Mouse (Mus musculus) right cerebral cortex, postnatal 36 days (tissue): Measurements from ENCODE around the gene Khsrp.

Experiments used
- DNase-seq, 2 experiments: peaks; one replicate each; pipeline ENCODE4 v3.0.0; 2022; ENCODE audit warnings: low spot score in 2 of 2, mixed read lengths in 1 of 2

The Khsrp gene

DNA sequence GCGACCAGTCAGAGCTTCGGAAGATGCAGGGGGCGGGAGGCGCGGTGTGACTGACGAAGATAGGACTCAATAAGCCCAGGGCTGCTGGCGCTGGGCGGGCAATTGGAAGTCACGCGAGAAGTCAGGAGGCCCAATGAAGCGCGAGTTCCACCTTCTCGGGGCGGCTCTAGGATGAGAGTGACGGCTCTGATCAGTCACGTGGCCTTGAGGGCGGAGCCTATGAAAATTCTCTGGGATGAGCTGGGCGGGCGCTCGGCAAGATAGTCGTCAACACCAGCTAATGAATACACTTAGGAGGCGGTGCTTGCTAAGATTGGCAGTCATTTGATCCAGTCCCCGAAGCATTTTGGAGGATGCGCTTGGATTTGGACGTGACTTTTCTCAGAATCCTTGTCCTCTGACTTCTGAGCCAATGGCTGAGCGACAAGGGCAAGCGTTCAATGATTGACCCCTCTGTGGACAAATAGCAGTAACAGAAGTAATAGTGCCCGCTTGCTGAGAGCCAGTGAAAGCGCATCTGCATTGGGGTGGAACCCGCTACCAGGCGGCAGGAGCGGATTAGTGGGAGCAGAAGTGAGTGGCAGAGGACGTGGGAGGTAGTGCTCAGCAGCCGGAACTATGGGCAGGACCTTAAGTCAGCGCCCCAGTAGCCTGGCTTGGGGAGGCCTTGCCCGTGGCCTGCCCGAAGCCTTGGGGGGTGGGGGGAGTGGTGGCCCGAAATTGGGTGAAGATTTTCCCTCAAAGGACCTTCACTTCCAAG is 519 bp upstream of the Khsrp start:
- peak; percentile 100 for DNase-seq

DNA sequence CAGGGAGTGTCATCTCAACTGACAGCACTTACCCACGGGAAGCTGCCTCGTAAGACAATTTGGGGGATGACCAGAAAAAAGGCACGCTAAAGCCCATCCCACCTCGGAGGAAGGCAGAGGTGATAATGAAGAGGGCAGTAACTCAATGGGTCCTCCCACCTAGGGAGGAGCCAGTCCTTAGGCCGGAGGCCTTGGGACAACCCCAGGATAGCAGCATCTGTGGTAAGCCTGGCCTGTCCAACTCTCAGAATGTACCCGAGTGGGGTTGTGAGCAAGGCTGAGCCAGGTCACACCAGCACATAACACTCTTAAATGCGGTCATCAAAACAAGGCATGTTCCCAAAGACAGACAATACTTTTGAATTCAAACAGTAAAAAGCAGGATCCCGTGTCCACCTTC is 1.6 kb downstream of the Khsrp start:
- DNase-seq, result no peak

GRCm38 (mm10) chr17:57027471-57027870 is 3.9 kb downstream of the Khsrp start:
- no peak for DNase-seq

DNA sequence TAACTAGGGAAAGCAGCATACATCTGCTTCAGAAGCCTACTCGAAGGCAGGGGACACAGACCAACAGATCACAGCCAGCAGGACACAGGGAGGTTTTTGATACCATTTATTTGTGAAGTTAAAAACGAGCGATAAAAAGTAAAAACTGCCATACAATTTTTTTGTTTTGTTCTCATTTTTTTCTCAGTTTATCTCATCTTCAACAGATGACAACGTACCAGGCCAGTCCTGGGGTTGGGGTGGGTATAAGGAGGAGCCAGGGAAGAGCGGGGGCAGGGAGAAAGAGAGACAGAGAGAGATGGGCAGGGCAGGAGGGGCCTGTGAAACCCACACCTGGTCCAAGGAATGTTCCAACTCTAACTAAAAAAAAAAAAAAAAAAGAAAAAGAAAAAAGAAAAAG is 10.4 kb downstream of the Khsrp start:
- no peak for DNase-seq

- DNase-seq, result no peak
Measured at GRCm38 (mm10) chr17:57019693-57020092, 11.6 kb downstream of the Khsrp start.

DNA sequence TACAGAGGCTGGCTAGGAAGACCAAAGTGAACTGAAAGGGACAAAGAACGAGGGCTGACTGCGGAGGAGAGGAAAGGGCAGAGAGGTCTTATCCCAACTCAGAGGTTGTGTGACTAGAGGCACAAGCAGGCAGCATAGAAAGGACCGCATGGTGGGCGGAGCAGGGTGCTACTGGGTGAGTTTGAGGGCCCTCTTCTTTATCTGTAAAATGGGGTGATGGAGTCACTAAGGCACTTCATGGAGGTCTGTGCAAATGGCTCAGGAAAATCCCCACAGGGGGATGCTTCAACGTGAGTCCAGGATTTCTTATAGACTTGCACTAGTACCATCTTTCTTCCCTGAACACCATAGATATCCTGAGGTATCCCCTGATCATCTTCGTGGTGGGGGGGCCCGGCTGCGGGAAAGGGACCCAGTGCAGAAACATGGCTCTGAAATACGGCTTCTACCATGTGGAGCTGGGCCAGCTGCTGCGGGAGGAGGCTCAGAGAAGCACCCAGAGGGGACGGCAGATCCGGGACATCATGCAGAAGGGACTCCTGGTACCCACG is 19.0 kb downstream of the Khsrp start:
- DNase-seq, result no peak

DNA sequence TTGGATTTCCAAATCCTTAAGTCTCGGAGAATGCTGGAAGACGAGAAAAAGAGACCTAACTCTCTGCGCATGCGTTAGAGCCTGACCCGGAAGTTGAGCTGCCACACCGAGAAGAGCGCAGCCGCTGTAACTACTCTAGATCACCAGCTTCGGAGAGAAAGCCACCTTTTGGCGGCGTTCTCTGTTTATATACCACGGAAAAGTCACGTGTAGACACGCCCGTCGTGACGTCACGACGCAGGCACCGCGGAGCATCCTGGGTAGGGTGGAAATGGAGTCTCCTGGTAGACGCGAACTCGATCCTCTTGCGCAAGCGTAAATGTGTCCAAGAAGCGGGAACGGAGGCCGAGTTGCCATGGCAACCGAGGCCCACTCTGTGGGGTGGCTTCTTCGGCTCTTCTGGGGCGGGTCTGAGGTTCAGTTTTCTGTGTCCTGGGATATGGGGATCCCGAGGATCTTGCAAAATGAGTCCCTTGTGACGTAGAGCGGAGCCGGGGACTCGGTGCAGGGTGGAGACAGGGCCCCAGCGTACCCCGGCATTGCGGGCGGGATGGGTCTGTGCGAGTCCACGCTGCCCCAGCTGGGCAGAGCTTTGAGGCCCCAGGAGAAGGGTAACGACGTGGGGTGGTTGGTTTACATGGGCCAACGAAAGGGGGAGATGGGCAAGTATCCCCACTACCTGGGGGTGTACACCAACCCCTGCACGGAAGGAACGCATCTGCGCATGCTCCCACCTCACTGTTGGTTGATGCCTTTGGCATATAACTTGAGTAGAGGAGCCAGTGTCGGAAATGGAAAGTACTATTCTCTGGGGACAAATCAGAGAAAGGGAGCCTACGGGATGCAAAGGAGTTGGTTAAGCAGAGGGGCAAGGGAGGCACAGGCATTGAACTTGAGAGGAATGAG is 19.8 kb downstream of the Khsrp start, which contains the start of the genes Gtf2f1 and Gm17949:
TSS of gene Gtf2f1 (minus strand) at position 53 of the 906 bp plus-strand sequence.
TSS of gene Gm17949 (plus strand) at position 234 of the 906 bp plus-strand sequence.
- peak; percentile 94 to 96 for DNase-seq

DNA sequence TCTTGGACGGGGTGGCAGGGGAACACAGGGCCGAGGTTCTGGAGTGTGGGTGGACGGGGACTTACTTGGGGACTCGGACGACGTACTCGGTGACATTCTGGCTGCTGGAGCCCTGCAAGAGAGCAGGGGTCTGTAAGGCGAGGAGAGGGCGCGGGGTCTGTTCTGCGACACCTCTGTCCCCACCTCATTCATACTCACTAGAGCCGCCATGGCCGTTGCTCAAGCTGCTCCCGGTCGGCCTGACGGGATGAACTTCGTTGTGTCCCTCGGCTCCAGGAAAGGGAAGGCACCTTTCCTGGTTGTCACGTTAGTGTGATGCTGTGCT is 20.4 kb downstream of the Khsrp start:
- DNase-seq, result no peak

GRCm38 (mm10) chr17:57007137-57007905 is 24.0 kb downstream of the Khsrp start:
- no peak for DNase-seq

DNA sequence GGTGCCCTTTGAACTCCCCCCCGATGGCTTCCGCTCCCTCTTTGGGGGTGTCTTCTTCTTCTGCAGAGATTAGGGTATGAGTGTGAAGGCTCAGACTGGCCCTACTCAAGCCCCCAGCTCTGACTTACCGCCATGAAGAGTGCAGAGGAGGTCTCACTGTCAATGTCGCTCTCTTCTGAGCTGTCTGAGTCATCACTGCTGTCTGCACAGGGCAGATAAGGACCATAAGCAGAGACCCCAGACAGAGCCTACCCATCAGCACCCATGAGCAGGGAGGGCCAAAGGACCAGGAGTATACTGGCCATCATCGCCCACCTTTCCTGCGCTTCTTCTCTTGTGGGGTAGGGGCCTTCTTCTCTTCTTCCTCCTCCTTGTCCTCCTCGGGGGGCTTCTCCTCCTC is 27.3 kb downstream of the Khsrp start:
- no peak for DNase-seq

DNA sequence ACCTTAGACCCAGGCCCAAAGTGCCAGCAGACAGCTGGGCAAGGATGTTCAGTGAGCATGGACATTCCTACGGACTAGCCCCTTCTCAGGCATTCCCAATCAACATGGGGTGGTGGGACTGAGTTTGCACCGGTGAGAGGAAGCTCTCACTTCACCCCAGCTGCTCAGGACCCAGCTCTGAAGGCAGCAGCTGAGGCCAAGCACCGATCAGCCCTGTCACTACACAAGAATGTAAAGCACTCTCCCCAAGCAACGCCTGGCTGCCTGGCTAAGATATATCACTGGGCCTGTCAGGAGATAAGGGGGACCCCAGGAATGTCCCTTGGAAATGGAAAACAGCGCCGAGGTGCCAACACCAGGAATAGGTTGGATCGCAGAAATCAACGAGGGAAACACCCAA is 30.1 kb downstream of the Khsrp start:
- DNase-seq, result no peak

DNA sequence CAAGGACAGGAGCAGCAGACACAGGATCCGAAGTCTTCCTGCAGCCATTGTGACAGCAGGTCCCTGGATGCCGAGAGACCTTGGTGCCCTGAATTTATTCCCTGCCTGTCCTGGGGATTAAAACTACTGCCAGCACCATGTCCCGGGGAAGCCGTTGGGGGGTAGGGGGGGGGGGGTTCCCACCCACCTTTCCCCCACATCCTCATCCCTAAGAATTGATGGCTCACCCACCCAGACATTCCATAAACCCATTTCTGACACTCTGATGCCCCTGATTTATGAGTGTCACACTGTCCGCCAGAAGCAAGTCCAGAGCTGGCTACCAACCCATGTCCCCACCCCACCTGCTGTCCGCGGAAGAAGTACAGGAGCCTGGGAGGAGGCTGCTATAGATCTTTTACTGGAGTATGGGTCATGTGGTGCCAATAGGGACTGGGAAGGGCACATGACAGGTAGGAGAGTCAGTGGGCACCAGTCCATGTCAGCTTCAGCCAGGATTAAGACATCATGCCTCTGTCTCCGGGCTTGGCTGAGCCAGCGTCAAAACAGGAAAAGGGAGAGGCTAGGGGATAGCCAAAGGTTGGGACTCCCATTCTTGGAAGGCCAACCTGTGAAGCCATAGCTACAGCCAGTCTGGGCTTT is 31.2 kb downstream of the Khsrp start, which contains the start of gene Pspn:
TSS of gene Pspn (minus strand) at position 51 of the 642 bp plus-strand sequence.
- DNase-seq, result no peak

DNA sequence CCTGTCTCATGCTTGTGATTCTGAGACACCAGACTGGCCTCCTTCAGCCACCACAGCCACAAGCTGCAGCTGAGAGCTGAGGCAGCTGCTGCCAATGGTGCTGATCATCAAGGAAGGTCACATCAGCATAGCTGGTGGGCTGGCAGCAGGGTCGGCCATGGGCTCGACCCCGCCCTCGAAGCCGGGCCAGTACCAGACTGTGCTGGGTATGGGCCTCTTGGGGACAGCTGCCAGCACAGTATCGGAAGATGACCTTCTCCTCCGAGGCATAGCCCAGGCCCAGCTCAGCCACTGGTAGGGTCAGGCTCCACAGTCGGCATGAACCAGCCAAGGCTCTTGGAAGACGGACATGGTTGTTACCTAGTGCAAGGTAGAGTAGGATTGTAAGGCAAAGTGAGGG is 31.9 kb downstream of the Khsrp start:
- DNase-seq, result no peak

GRCm38 (mm10) chr17:56997029-56997667 is 34.2 kb downstream of the Khsrp start, which contains the start of gene Alkbh7:
Alkbh7 (plus strand) TSS chr17:56997339.
- DNase-seq, result peak; percentile 93 to 96

DNA sequence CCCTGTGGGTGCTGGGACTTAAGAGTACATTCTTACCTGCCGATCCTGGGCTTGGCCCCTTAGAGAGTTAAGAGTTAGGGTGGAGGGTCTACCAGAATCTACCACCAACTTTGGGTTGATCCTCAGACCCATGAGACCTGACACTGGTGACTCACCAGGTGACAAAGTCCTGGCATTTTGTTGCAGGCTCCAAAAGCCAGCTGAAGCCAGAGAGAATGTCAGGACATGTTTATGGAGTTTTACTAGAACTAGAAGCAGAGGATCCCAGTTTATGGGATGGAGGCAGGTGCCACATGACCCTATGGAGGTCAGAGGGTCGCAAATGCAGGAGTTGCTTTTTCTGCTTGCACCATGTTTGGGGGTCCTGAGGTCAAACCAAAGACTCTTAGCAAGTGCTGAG is 34.8 kb downstream of the Khsrp start:
- DNase-seq, result no peak

- no peak for DNase-seq
Measured at GRCm38 (mm10) chr17:56995046-56995445, 36.3 kb downstream of the Khsrp start.

GRCm38 (mm10) chr17:56990966-56991365 is 40.4 kb downstream of the Khsrp start:
- DNase-seq, result no peak

GRCm38 (mm10) chr17:56990115-56990746 is 41.1 kb downstream of the Khsrp start, which contains the start of gene Clpp:
Clpp (plus strand) TSS chr17:56990305.
- peak; percentile 96 to 97 for DNase-seq

DNA sequence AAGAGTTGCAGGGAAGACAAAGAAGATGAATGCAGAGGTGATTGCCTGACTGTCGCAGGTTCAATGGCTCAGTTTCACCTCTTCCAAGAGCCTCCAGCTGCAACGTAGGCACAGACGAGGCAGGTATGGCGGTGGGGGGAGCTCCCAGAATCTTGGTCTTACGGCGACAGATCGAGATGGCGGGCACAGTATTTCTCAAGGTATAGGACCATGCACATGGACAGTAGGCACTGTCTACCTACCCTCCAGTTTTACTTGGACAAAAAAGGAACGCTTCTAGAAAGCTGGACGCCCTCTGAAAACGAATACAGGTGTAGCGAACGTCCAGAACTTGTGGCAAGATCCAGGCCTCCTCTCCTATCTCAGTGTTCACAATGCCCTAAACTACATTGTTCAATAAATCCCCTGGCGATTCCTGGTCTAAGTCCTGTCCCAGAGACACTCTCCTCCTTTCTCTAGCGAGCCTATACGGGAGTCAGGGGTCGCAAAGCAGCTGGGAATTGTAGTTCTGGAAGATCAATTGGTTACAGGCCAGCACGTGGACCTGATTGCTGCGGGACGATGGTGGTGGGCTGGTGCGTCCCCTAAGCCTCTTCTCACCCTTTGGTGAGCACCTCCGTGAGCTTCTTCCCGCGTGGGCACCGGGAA is 41.7 kb downstream of the Khsrp start:
- peak; percentile 75 to 82 for DNase-seq
